Mouse (Mus musculus) limb, embryonic 10.5 days (tissue): ENCODE data around the gene Krtap3-2. TPM values are rescaled to one million over a fixed set of nuclear protein-coding genes. Genes with fewer than 3 reads are reported as not detected.

Source experiments
- DNase-seq: peaks from one replicate; pipeline ENCODE4 v3.0.0-alpha.2; 2017; ENCODE audit warnings: low spot score
- H3K27ac ChIP-seq: fragments of 300-500 bp; sonication (generic); 2 replicates; pipeline ENCODE4 v1.5.1; 2016; ENCODE audit warnings: mild to moderate bottlenecking
- H3K27me3 ChIP-seq: fragments of 300-500 bp; sonication (generic); 2 replicates; pipeline ENCODE4 v1.6.1; 2016; ENCODE audit warnings: low read depth, mild to moderate bottlenecking; ENCODE audit not compliant: poor library complexity, severe bottlenecking
- H3K36me3 ChIP-seq: fragments of 300-500 bp; sonication (generic); 2 replicates; pipeline ENCODE4 v1.6.1; 2016; ENCODE audit warnings: mild to moderate bottlenecking, moderate library complexity
- H3K4me1 ChIP-seq: fragments of 300-500 bp; sonication (generic); 2 replicates; pipeline ENCODE4 v1.6.1; 2016
- H3K4me3 ChIP-seq: fragments of 300-500 bp; sonication (generic); 2 replicates; pipeline ENCODE4 v1.5.1; 2016; ENCODE audit warnings: mild to moderate bottlenecking, moderate library complexity
- H3K9me3 ChIP-seq: fragments of 300-500 bp; sonication (generic); replicated peaks from 2 replicates; pipeline ENCODE4 v1.6.1; 2016; ENCODE audit warnings: mild to moderate bottlenecking
- WGBS: fragments of 180-500 bp; shearing (Covaris S2); methylation state at CpG from one replicate; pipeline ENCODE4 v1.1.7; 2016; 5-methylcytosine and 5-hydroxymethylcytosine counted together
- polyA plus RNA-seq: library from polyadenylated mRNA; unstranded; fragments of >200 nt; fragmentation: Nextera tagmentation; extraction: Ambion mirVana; gene quantifications from 2 replicates; pipeline ENCODE4 v1.2.1, GENCODE M21; 2016

Gene Krtap3-2
- polyA plus RNA-seq, 1 experiment from 2014 or later, result not detected

- Histone ChIP-seq H3K9me3 (no peaks in the 10 kb centered on the region), H3K27me3 (no peaks in the 10 kb centered on the region), H3K4me3 (no peak overlapping the region), H3K4me1 (no peaks in the 10 kb centered on the region), H3K27ac (no peak overlapping the region), H3K36me3 (no peaks in the 10 kb centered on the region)
- 88% methylated on average over 3 of the region's 3 CpGs for WGBS
- DNase-seq, result no peak
Measured at GRCm38 (mm10) chr11:99557976-99558745, 1.5 kb upstream of the Krtap3-2 start.

GRCm38 (mm10) chr11:99556195-99556594 is 458 bp downstream of the Krtap3-2 start:
- WGBS, result 85% methylated on average over 2 of the region's 2 CpGs
- no peaks in the 10 kb centered on the region for H3K27me3 ChIP-seq

GRCm38 (mm10) chr11:99550765-99551164 is 5.9 kb downstream of the Krtap3-2 start, which contains the start of gene Krtap3-3:
Gene Krtap3-3, minus strand, starts transcription at chr11:99550865.
- 60% methylated on average over 4 of the region's 4 CpGs for WGBS
- Histone ChIP-seq H3K4me1 (no peaks in the 10 kb centered on the region), H3K27ac (no peak within 1 kb of the TSS), H3K9me3 (no peaks in the 10 kb centered on the region), H3K4me3 (no peak within 1 kb of the TSS), H3K36me3 (no peaks in the 10 kb centered on the region), H3K27me3 (no peaks in the 10 kb centered on the region)
- no peak for DNase-seq

More at GRCm38 (mm10) chr11:99556195-99556594, 458 bp downstream of the Krtap3-2 start:
- H3K27ac ChIP-seq, result no peak overlapping the region
- no peak for DNase-seq
- H3K36me3 ChIP-seq, result no peaks in the 10 kb centered on the region
- no peak overlapping the region for H3K4me3 ChIP-seq
- no peaks in the 10 kb centered on the region for H3K9me3 ChIP-seq
- no peaks in the 10 kb centered on the region for H3K4me1 ChIP-seq

GRCm38 (mm10) chr11:99547892-99548291 is 8.8 kb downstream of the Krtap3-2 start:
- no peaks in the 10 kb centered on the region for H3K36me3 ChIP-seq

GRCm38 (mm10) chr11:99539721-99540120 is 16.9 kb downstream of the Krtap3-2 start:
- no peaks in the 10 kb centered on the region for H3K9me3 ChIP-seq
- no peak overlapping the region for H3K4me3 ChIP-seq
- H3K36me3 ChIP-seq, result no peaks in the 10 kb centered on the region
- H3K27ac ChIP-seq, result no peak overlapping the region
- WGBS, result 88% methylated on average over 9 of the region's 9 CpGs
- H3K27me3 ChIP-seq, result no peaks in the 10 kb centered on the region
- H3K4me1 ChIP-seq, result peaks cover 3% of the 10 kb centered on the region; the same call in 1 of the 2 replicates
- DNase-seq, result no peak

More at GRCm38 (mm10) chr11:99547892-99548291, 8.8 kb downstream of the Krtap3-2 start:
- Histone ChIP-seq H3K4me3 (no peak overlapping the region), H3K27me3 (no peaks in the 10 kb centered on the region), H3K27ac (no peak overlapping the region), H3K4me1 (no peaks in the 10 kb centered on the region), H3K9me3 (no peaks in the 10 kb centered on the region)
- no peak for DNase-seq

GRCm38 (mm10) chr11:99521288-99521860 is 35.3 kb downstream of the Krtap3-2 start, which contains the start of gene Krt39:
Gene Krt39, minus strand, starts transcription at chr11:99521338.
- Histone ChIP-seq H3K4me3 (no peak within 1 kb of the TSS), H3K27ac (no peak within 1 kb of the TSS), H3K4me1 (no peaks in the 10 kb centered on the region), H3K36me3 (no peaks in the 10 kb centered on the region), H3K27me3 (no peaks in the 10 kb centered on the region), H3K9me3 (no peaks in the 10 kb centered on the region)
- 44% methylated on average over 13 of the region's 13 CpGs for WGBS
- no peak for DNase-seq

GRCm38 (mm10) chr11:99514098-99514497 is 42.6 kb downstream of the Krtap3-2 start:
- Histone ChIP-seq H3K27me3 (no peaks in the 10 kb centered on the region), H3K4me3 (no peak overlapping the region), H3K27ac (no peak overlapping the region), H3K4me1 (no peaks in the 10 kb centered on the region), H3K36me3 (no peaks in the 10 kb centered on the region), H3K9me3 (no peaks in the 10 kb centered on the region)
- no peak for DNase-seq
- WGBS, result 88% methylated on average over 8 of the region's 8 CpGs

Other genes starting within 250 kb of the Krtap3-2 start
- not detected in 2 replicates for gene Krt25, start 233.9 kb downstream of the Krtap3-2 start, polyA plus RNA-seq
- not detected in 2 replicates for gene Krt26, start 218.9 kb downstream of the Krtap3-2 start, polyA plus RNA-seq
- not detected in 2 replicates for gene Krt27, start 205.7 kb downstream of the Krtap3-2 start, polyA plus RNA-seq
- 0.11 and 0.20 TPM in 2 replicates for gene Krt28, start 181.9 kb downstream of the Krtap3-2 start, polyA plus RNA-seq
- gene Krt10, start 167.5 kb downstream of the Krtap3-2 start, polyA plus RNA-seq, result 18.7 and 20.5 TPM in 2 replicates
- gene Krt12, start 134.6 kb downstream of the Krtap3-2 start, polyA plus RNA-seq, result not detected in 2 replicates
- 0.26 and 0.59 TPM in 2 replicates for gene Krt20, start 118.7 kb downstream of the Krtap3-2 start, polyA plus RNA-seq
- 0.81 and 1.4 TPM in 2 replicates for gene Krt23, start 63.7 kb downstream of the Krtap3-2 start, polyA plus RNA-seq
- 0.16 and 0.20 TPM in 2 replicates for gene Krt39, start 35.5 kb downstream of the Krtap3-2 start, polyA plus RNA-seq
- gene Krt40, start 13.7 kb downstream of the Krtap3-2 start, polyA plus RNA-seq, result not detected in 2 replicates
- not detected in 2 replicates for gene Krtap3-3, start 6.0 kb downstream of the Krtap3-2 start, polyA plus RNA-seq
- gene Gm11939, start 2.6 kb upstream of the Krtap3-2 start, polyA plus RNA-seq, result not detected in 2 replicates
- not detected in 2 replicates for gene Krtap3-1, start 9.8 kb upstream of the Krtap3-2 start, polyA plus RNA-seq
- not detected in 2 replicates for gene Krtap1-5, start 24.2 kb upstream of the Krtap3-2 start, polyA plus RNA-seq
- not detected in 2 replicates for gene Krtap1-4, start 26.8 kb upstream of the Krtap3-2 start, polyA plus RNA-seq
- gene Krtap1-3, start 34.5 kb upstream of the Krtap3-2 start, polyA plus RNA-seq, result not detected in 2 replicates
- not detected in 2 replicates for gene Krtap9-3, start 41.3 kb upstream of the Krtap3-2 start, polyA plus RNA-seq
- gene Gm11938, start 46.5 kb upstream of the Krtap3-2 start, polyA plus RNA-seq, result not detected in 2 replicates
- gene Gm11937, start 53.3 kb upstream of the Krtap3-2 start, polyA plus RNA-seq, result not detected in 2 replicates
- gene Krtap2-4, start 58.0 kb upstream of the Krtap3-2 start, polyA plus RNA-seq, result not detected in 2 replicates
- gene Gm11562, start 63.6 kb upstream of the Krtap3-2 start, polyA plus RNA-seq, result not detected in 2 replicates
- not detected in 2 replicates for gene Krtap4-1, start 71.4 kb upstream of the Krtap3-2 start, polyA plus RNA-seq
- not detected in 2 replicates for gene Krtap4-2, start 78.2 kb upstream of the Krtap3-2 start, polyA plus RNA-seq
- not detected in 2 replicates for gene Krtap4-7, start 87.2 kb upstream of the Krtap3-2 start, polyA plus RNA-seq
- not detected in 2 replicates for gene Gm11555, start 93.4 kb upstream of the Krtap3-2 start, polyA plus RNA-seq
- gene Gm11563, start 102.1 kb upstream of the Krtap3-2 start, polyA plus RNA-seq, result not detected in 2 replicates
- gene Krtap4-6, start 109.1 kb upstream of the Krtap3-2 start, polyA plus RNA-seq, result not detected in 2 replicates
- not detected in 2 replicates for gene Gm14190, start 133.9 kb upstream of the Krtap3-2 start, polyA plus RNA-seq
- not detected in 2 replicates for gene Gm14180, start 177.4 kb upstream of the Krtap3-2 start, polyA plus RNA-seq
- gene Gm11595, start 216.1 kb upstream of the Krtap3-2 start, polyA plus RNA-seq, result not detected in 2 replicates
- not detected in 2 replicates for gene Krtap4-8, start 223.9 kb upstream of the Krtap3-2 start, polyA plus RNA-seq
- gene Krtap4-9, start 228.3 kb upstream of the Krtap3-2 start, polyA plus RNA-seq, result not detected in 2 replicates
- gene Gm11596, start 236.6 kb upstream of the Krtap3-2 start, polyA plus RNA-seq, result not detected in 2 replicates
- not detected in 2 replicates for gene Gm11569, start 242.1 kb upstream of the Krtap3-2 start, polyA plus RNA-seq
- not detected in 2 replicates for gene Gm11554, start 247.6 kb upstream of the Krtap3-2 start, polyA plus RNA-seq